Mouse (Mus musculus) bone marrow macrophage, adult 2 months (primary cell): ENCODE measurements around the gene Fsd1. TPM values are rescaled to one million over a fixed set of nuclear protein-coding genes. Genes with fewer than 3 reads are reported as not detected.

ENCODE experiments used
- H3K27ac ChIP-seq: 2 replicates; pipeline ENCODE4 v1.5.1; 2012; ENCODE audit warnings: low read depth, low read length; ENCODE audit not compliant: insufficient read depth
- H3K4me1 ChIP-seq: 2 replicates; pipeline ENCODE4 v1.6.1; 2012; ENCODE audit warnings: low read length; ENCODE audit not compliant: control insufficient read depth, insufficient read depth
- H3K4me3 ChIP-seq: 2 replicates; pipeline ENCODE4 v1.5.1; 2012; ENCODE audit warnings: mild to moderate bottlenecking, low read length, moderate library complexity; ENCODE audit not compliant: insufficient read depth
- CTCF ChIP-seq: IDR thresholded peaks from 2 replicates; pipeline ENCODE4 v1.5.1; 2012; ENCODE audit warnings: low read depth, mild to moderate bottlenecking, low read length, moderate library complexity
- POLR2A ChIP-seq: IDR thresholded peaks from 2 replicates; pipeline ENCODE4 v1.6.1; 2012; ENCODE audit warnings: mild to moderate bottlenecking, low read depth, low read length, borderline replicate concordance
- polyA plus RNA-seq: library from polyadenylated mRNA; stranded (reverse); fragments of >200 nt; gene quantifications from 2 replicates; pipeline ENCODE4 v1.2.4, GENCODE M21; 2012; ENCODE audit not compliant: missing spikeins, insufficient read depth, insufficient read length

Fsd1 gene
- polyA plus RNA-seq, 1 experiment, result not detected

GRCm38 (mm10) chr17:56009088-56009961 is 23.0 kb downstream of the Fsd1 start:
- H3K27ac ChIP-seq, result peak overlapping the region; percentile 63
- TF ChIP-seq CTCF, result no peak
- TF ChIP-seq POLR2A, result peak; percentile 76
- H3K4me1 ChIP-seq, result peaks cover 7% of the 10 kb centered on the region
- H3K4me3 ChIP-seq, result peak overlapping the region; percentile 76

- Histone ChIP-seq H3K27ac (peak overlapping the region; percentile 42; the same call in 1 of the 2 replicates), H3K4me3 (peak overlapping the region; percentile 76), H3K4me1 (peaks cover 7% of the 10 kb centered on the region)
- TF ChIP-seq POLR2A (no peak), CTCF (no peak)
Observed at GRCm38 (mm10) chr17:56009962-56010240, 23.6 kb downstream of the Fsd1 start.

GRCm38 (mm10) chr17:56010255-56010654 is 23.9 kb downstream of the Fsd1 start:
- TF ChIP-seq CTCF (no peak), POLR2A (no peak)
- H3K4me3 ChIP-seq, result peak overlapping the region; percentile 76
- no peak overlapping the region for H3K27ac ChIP-seq
- H3K4me1 ChIP-seq, result peaks cover 7% of the 10 kb centered on the region

- TF ChIP-seq POLR2A (no peak), CTCF (peak; percentile 91)
- H3K4me3 ChIP-seq, result peak overlapping the region; percentile 76
Observed at GRCm38 (mm10) chr17:56010681-56011080, 24.4 kb downstream of the Fsd1 start.

GRCm38 (mm10) chr17:56011441-56011840 is 25.1 kb downstream of the Fsd1 start:
- TF ChIP-seq POLR2A (no peak), CTCF (no peak)
- Histone ChIP-seq H3K4me3 (no peak overlapping the region), H3K27ac (no peak overlapping the region), H3K4me1 (peaks cover 7% of the 10 kb centered on the region)

More at GRCm38 (mm10) chr17:56010681-56011080, 24.4 kb downstream of the Fsd1 start:
- H3K27ac ChIP-seq, result no peak overlapping the region
- H3K4me1 ChIP-seq, result peaks cover 7% of the 10 kb centered on the region

- H3K4me1 ChIP-seq, result peaks cover 2% of the 10 kb centered on the region
- no peak overlapping the region for H3K27ac ChIP-seq
- H3K4me3 ChIP-seq, result no peak overlapping the region
- no peak for TF ChIP-seq POLR2A
- TF ChIP-seq CTCF, result no peak
Observed at GRCm38 (mm10) chr17:56015293-56015692, 29.0 kb downstream of the Fsd1 start.

- H3K4me1 ChIP-seq, result peaks cover 6% of the 10 kb centered on the region
- no peak overlapping the region for H3K4me3 ChIP-seq
- H3K27ac ChIP-seq, result no peak overlapping the region
- no peak for TF ChIP-seq CTCF
- TF ChIP-seq POLR2A, result no peak
Observed at GRCm38 (mm10) chr17:56016382-56016781, 30.1 kb downstream of the Fsd1 start.

GRCm38 (mm10) chr17:56016793-56017785 is 30.8 kb downstream of the Fsd1 start:
- H3K27ac ChIP-seq, result no peak overlapping the region
- peaks cover 13% of the 10 kb centered on the region for H3K4me1 ChIP-seq
- H3K4me3 ChIP-seq, result no peak overlapping the region
- TF ChIP-seq POLR2A (no peak), CTCF (no peak)

- H3K4me1 ChIP-seq, result peaks cover 20% of the 10 kb centered on the region
- TF ChIP-seq POLR2A (no peak), CTCF (no peak)
- H3K27ac ChIP-seq, result no peak overlapping the region
- H3K4me3 ChIP-seq, result no peak overlapping the region
Observed at GRCm38 (mm10) chr17:56017848-56018247, 31.5 kb downstream of the Fsd1 start.
